Mouse (Mus musculus): ENCODE measurements around the gene Nmt2.

- TF ChIP-seq CTCF (IDR thresholded peaks at IDR 0.05; ENCODE audit: extremely low read depth, insufficient read depth, low read length) = no peak
- TF ChIP-seq POLR2A (IDR thresholded peaks at IDR 0.05; ENCODE audit: extremely low read depth, insufficient read depth, low read length) = no peak
These were observed 1.7 kb downstream of the Nmt2 start for GRCm38 (mm10) chr2:3285709-3286108.

All from cortical plate, adult 2 months (tissue).